Mouse (Mus musculus): ENCODE results near the gene Trim12c.

DNA sequence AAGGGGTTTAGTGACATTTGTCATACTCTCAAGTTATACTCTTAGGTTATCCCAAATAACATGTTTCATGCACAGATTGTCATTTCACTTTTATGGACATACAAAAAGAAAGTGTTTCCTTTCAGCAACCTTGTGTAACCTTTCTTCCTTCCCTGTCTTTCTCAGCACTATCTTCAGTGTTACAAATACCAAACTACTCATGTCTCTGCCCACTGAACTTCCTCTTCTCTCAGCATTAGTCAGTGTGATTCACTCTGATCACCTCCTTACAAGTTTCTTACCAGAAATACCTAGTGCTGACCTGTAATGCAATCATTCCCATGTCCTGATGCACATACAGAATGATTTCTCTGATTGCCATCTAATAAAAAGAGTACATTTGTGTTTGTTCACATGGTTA lies 13.2 kb upstream of the Trim12c start:
- TF ChIP-seq NANOG (IDR thresholded peaks at IDR 0.05; ENCODE audit: borderline replicate concordance, low read length) = no peak
- no peak for TF ChIP-seq CTCF (conservative IDR thresholded peaks at IDR 0.05; ENCODE audit: low read length)
- no peak for TF ChIP-seq POU5F1 (IDR thresholded peaks at IDR 0.05; ENCODE audit: borderline replicate concordance, low read length)

All from E14TG2a.4 (cell line).